In the genomic region with DNA sequence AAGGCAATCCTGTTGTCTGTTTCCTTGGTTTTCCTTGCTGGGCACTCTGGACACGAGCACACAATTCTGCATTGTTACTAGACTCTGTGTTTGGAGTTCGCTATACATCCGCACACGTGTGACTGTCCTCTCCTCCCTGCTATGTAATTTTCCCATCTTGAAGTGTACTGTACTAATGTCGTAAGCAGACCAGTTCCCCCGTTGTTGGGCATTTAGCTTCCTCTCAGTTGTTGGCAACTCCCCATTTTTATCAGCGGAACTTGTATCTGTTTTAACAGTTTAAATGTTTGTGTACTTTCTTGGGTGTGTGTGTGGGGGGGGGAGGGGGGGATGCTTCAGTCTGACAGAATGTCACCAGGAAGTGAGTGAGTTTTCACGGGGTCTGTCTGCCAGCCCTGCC, we compare ENCODE assay signal across 15 mouse cellular contexts. TPM values are rescaled to one million over a fixed set of nuclear protein-coding genes. Genes with fewer than 3 reads are reported as not detected.
A peak's percentile ranks its signal among the peaks of the same experiment; 100 is the strongest.
DNase-seq lines count a peak whose midpoint lies in the region; ATAC-seq and TF ChIP-seq lines count a peak whose summit lies in the region.
"Had no signal": no experiment of that assay in that cellular context is flagged by ENCODE, and none has a peak within 500 bp of the region (broad histone marks: within the 10 kb centered on the region; RNA-seq: fewer than 3 reads in every experiment).

No protein-coding gene starts in this region.

- TF ChIP-seq CTCF in liver, postnatal 0 days (IDR thresholded peaks at IDR 0.05; ENCODE audit: low read depth) = no peak

- no peaks in the 10 kb centered on the region for H3K36me3 ChIP-seq in heart, embryonic 12.5 days
- 0 out of 2 replicates have a peak, but pooled peaks cover 6% of the 10 kb centered on the region for H3K36me3 ChIP-seq in liver, postnatal 0 days (replicated peaks; ENCODE audit: insufficient read depth, low read length)
- H3K36me3 ChIP-seq: embryonic facial prominence, embryonic 13.5 days; heart, embryonic 10.5 days had no signal

- H3K4me3 ChIP-seq in heart, embryonic 12.5 days = no peak overlapping the region
- no peak overlapping the region for H3K4me3 ChIP-seq in liver, postnatal 0 days (ENCODE audit: low read depth, low read length)
- H3K4me3 ChIP-seq: embryonic facial prominence, embryonic 13.5 days; forebrain, embryonic 13.5 days; heart, embryonic 10.5 days had no signal

- intact Hi-C loops in heart, postnatal 36 days (cut with DNase I) = no loop called here

- H3K27ac ChIP-seq in heart, embryonic 12.5 days (ENCODE audit: poor library complexity, severe bottlenecking) = no peak overlapping the region
- H3K27ac ChIP-seq in liver, postnatal 0 days (ENCODE audit: low read depth) = peak overlapping the region; percentile 48
- H3K27ac ChIP-seq: embryonic facial prominence, embryonic 13.5 days; forebrain, embryonic 13.5 days had no signal

- DNase-seq in heart, postnatal 36 days = no peak
- DNase-seq in CD4-positive helper T cell, adult 2 months (ENCODE audit: low read depth, low spot score) = peak; percentile 36
- DNase-seq in induced T-regulatory cell, adult 2 months (ENCODE audit: low read depth) = peak; percentile 71
- DNase-seq in liver, postnatal 0 days = no peak
- DNase-seq in cerebellum, adult 11 months = no peak
- DNase-seq in urinary bladder, postnatal 4 days (ENCODE audit: low spot score in 2 of 2) = no peak
- DNase-seq: cerebellum, postnatal 25 days; gastrocnemius, postnatal 10 days; layer of hippocampus, adult 9-11 months; left cerebral cortex, postnatal 4 days had no signal

- H3K9me3 ChIP-seq in heart, embryonic 12.5 days (replicated peaks) = no peaks in the 10 kb centered on the region
- H3K9me3 ChIP-seq in liver, postnatal 0 days (ENCODE audit: low read length) = no peaks in the 10 kb centered on the region
- H3K9me3 ChIP-seq: embryonic facial prominence, embryonic 13.5 days; forebrain, embryonic 13.5 days; heart, embryonic 10.5 days had no signal

- no peak for ATAC-seq in heart, embryonic 12.5 days (ENCODE audit: insufficient number of reproducible peaks, low FRiP score)
- ATAC-seq in liver, postnatal 0 days = no peak
- no peak for ATAC-seq in erythroblast, adult 5-6 weeks (replicated peaks; ENCODE audit: low FRiP score, poor library complexity, severe bottlenecking)
- ATAC-seq: forebrain, embryonic 13.5 days had no signal

- TF ChIP-seq EP300 in liver, postnatal 0 days (IDR thresholded peaks at IDR 0.05; ENCODE audit: low read depth) = 0 out of 2 replicates have a peak, but pooled peaks have one; percentile 30

- whole genome bisulfite sequencing in heart, embryonic 12.5 days = 41% methylated on average over 8 of the region's 8 CpGs
- WGBS in liver, postnatal 0 days (ENCODE audit: insufficient replicate concordance) = 18% methylated on average over 8 of the region's 8 CpGs

- peaks cover 67% of the 10 kb centered on the region for H3K4me1 ChIP-seq in heart, embryonic 12.5 days (replicated peaks)
- peaks cover 69% of the 10 kb centered on the region for H3K4me1 ChIP-seq in liver, postnatal 0 days (ENCODE audit: insufficient read depth)

- peak overlapping the region; percentile 34; the same call in 1 of the 2 replicates for H3K9ac ChIP-seq in heart, embryonic 12.5 days
- peak overlapping the region; percentile 21; the same call in 1 of the 2 replicates for H3K9ac ChIP-seq in liver, postnatal 0 days (replicated peaks)
- H3K9ac ChIP-seq: embryonic facial prominence, embryonic 13.5 days; forebrain, embryonic 13.5 days had no signal

- peak overlapping the region; percentile 7; the same call in 1 of the 2 replicates for H3K4me2 ChIP-seq in heart, embryonic 12.5 days
- H3K4me2 ChIP-seq in liver, postnatal 0 days (ENCODE audit: low read depth, low read length) = peak overlapping the region; percentile 55
- H3K4me2 ChIP-seq: embryonic facial prominence, embryonic 13.5 days had no signal

- no peaks in the 10 kb centered on the region for H3K27me3 ChIP-seq in heart, embryonic 12.5 days (replicated peaks)
- no peaks in the 10 kb centered on the region for H3K27me3 ChIP-seq in liver, postnatal 0 days (ENCODE audit: insufficient read depth, low read length)
- H3K27me3 ChIP-seq: embryonic facial prominence, embryonic 13.5 days; forebrain, embryonic 13.5 days had no signal

RNA-seq across cellular contexts. Expression of gene Cmip, which starts 5.8 kb away (rescaled TPM):
- 9.7 and 10.5 TPM in 2 replicates for polyA plus RNA-seq in heart, embryonic 12.5 days (2016; fragmentation: Nextera tagmentation; extraction: Ambion mirVana)
- 10 to 100 TPM; 20.3 to 25.1 TPM for total RNA-seq in heart, postnatal 36 days (2021)
- 22.3 and 22.6 TPM in 2 replicates for polyA plus RNA-seq in liver, postnatal 0 days (2015; fragmentation: Nextera tagmentation; extraction: Ambion mirVana)
- 25.1 and 34.8 TPM in 2 replicates for total RNA-seq in erythroblast, adult 5-6 weeks (2015; ENCODE audit: low replicate concordance)
- 23.0 and 28.3 TPM in 2 replicates for total RNA-seq in erythroblast, adult 5-6 weeks (2017; ENCODE audit: low replicate concordance)

Comparison
In these comparisons a context has a peak if more than half of its experiments do, and no peak if none do; other contexts are left out.
1. DNase-seq: peak in CD4-positive helper T cell, adult 2 months (single experiment) and induced T-regulatory cell, adult 2 months (single experiment); none in heart, postnatal 36 days (0 of 2), liver, postnatal 0 days (single experiment), cerebellum, adult 11 months (single experiment) and urinary bladder, postnatal 4 days (0 of 2).